Mouse (Mus musculus) heart, postnatal 0 days (tissue): ENCODE measurements at regions not wholly inside any gene's neighbourhood (a gene's known extent, or its start where the extent isn't known, plus 50 kb on each side); places are given as distances from the start of the nearest gene placed in this dataset.

Experiments
- ATAC-seq: fragments of 200-750 bp; cut with Nextera tagmentation; 2 replicates; pipeline ENCODE4 v1.8.0; 2017; ENCODE audit warnings: low read depth, moderate number of reproducible peaks, moderate library complexity; ENCODE audit not compliant: insufficient read depth
- DNase-seq: peaks from one replicate; pipeline ENCODE4 v3.0.0-alpha.2; 2016; ENCODE audit warnings: low spot score
- H3K27ac ChIP-seq: fragments of 300-500 bp; sonication (generic); 2 replicates; pipeline ENCODE4 v1.5.1; 2014; ENCODE audit warnings: low read depth, mild to moderate bottlenecking
- H3K27me3 ChIP-seq: fragments of 300-500 bp; sonication (generic); 2 replicates; pipeline ENCODE4 v1.6.1; 2014; ENCODE audit warnings: low read length, mixed read lengths; ENCODE audit not compliant: control insufficient read depth, insufficient read depth
- H3K36me3 ChIP-seq: fragments of 300-500 bp; sonication (generic); replicated peaks from 2 replicates; pipeline ENCODE4 v1.6.1; 2014; ENCODE audit warnings: low read length, mixed read lengths; ENCODE audit not compliant: control insufficient read depth, insufficient read depth
- H3K4me1 ChIP-seq: fragments of 300-500 bp; sonication (generic); 2 replicates; pipeline ENCODE4 v1.6.1; 2014; ENCODE audit warnings: antibody characterized with exemption; ENCODE audit not compliant: control insufficient read depth, insufficient read depth
- H3K4me2 ChIP-seq: fragments of 300-500 bp; sonication (generic); 2 replicates; pipeline ENCODE4 v1.6.1; 2014; ENCODE audit warnings: low read depth, mild to moderate bottlenecking, low read length, moderate library complexity
- H3K4me3 ChIP-seq: fragments of 300-500 bp; sonication (generic); 2 replicates; pipeline ENCODE4 v1.5.1; 2014; ENCODE audit warnings: low read depth, low read length
- H3K9ac ChIP-seq: fragments of 300-500 bp; sonication (generic); replicated peaks from 2 replicates; pipeline ENCODE4 v1.6.1; 2014; ENCODE audit warnings: low read depth, low read length, mixed read lengths
- H3K9me3 ChIP-seq: fragments of 300-500 bp; sonication (generic); replicated peaks from 2 replicates; pipeline ENCODE4 v1.6.1; 2016; ENCODE audit warnings: low read length; ENCODE audit not compliant: control insufficient read depth
- CTCF ChIP-seq: IDR thresholded peaks from 2 replicates; pipeline ENCODE4 v1.5.1; 2016; ENCODE audit warnings: antibody characterized with exemption, control low read depth, low read depth
- EP300 ChIP-seq: IDR thresholded peaks from 2 replicates; pipeline ENCODE4 v1.6.1; 2016; ENCODE audit warnings: antibody characterized with exemption, low read depth
- WGBS: fragments of 180-500 bp; shearing (Covaris S2); extraction: QIAGEN DNeasy Blood & Tissue Kit; methylation state at CpG from one replicate; pipeline ENCODE4 v1.1.7; 2014; 5-methylcytosine and 5-hydroxymethylcytosine counted together

- no peak overlapping the region for H3K4me2 ChIP-seq
Measured at GRCm38 (mm10) chr6:31011407-31012020, 52.6 kb upstream of the Klf14 start.

GRCm38 (mm10) chr6:31016566-31016965 is 57.7 kb upstream of the Klf14 start:
- Histone ChIP-seq H3K9ac (no peak overlapping the region), H3K4me1 (peaks cover 16% of the 10 kb centered on the region), H3K9me3 (no peaks in the 10 kb centered on the region), H3K4me3 (no peak overlapping the region), H3K27ac (no peak overlapping the region), H3K27me3 (no peaks in the 10 kb centered on the region), H3K4me2 (no peak overlapping the region), H3K36me3 (no peaks in the 10 kb centered on the region)
- no peak for TF ChIP-seq EP300
- TF ChIP-seq CTCF, result no peak
- ATAC-seq (no peak), DNase-seq (no peak)
- 37% methylated on average over 7 of the region's 7 CpGs for WGBS

More at GRCm38 (mm10) chr6:31011407-31012020, 52.6 kb upstream of the Klf14 start:
- DNase-seq, result peak; percentile 98
- Histone ChIP-seq H3K9me3 (no peaks in the 10 kb centered on the region), H3K4me1 (peaks cover 25% of the 10 kb centered on the region), H3K27ac (peak overlapping the region; percentile 84), H3K9ac (no peak overlapping the region), H3K36me3 (no peaks in the 10 kb centered on the region), H3K4me3 (no peak overlapping the region), H3K27me3 (no peaks in the 10 kb centered on the region)
- 7% methylated on average over 4 of the region's 4 CpGs for WGBS
- TF ChIP-seq EP300, result peak; percentile 98
- TF ChIP-seq CTCF, result no peak; the same call in 1 of the 2 replicates
- ATAC-seq, result peak; percentile 89

- Histone ChIP-seq H3K9ac (no peak overlapping the region), H3K36me3 (no peaks in the 10 kb centered on the region), H3K4me3 (no peak overlapping the region), H3K27ac (no peak overlapping the region), H3K4me2 (no peak overlapping the region), H3K4me1 (no peaks in the 10 kb centered on the region), H3K27me3 (no peaks in the 10 kb centered on the region), H3K9me3 (no peaks in the 10 kb centered on the region)
- ATAC-seq (no peak), DNase-seq (no peak)
- 86% methylated on average over 5 of the region's 5 CpGs for WGBS
- TF ChIP-seq CTCF (no peak), EP300 (no peak)
Measured at GRCm38 (mm10) chr6:31021776-31022175, 62.9 kb upstream of the Klf14 start.

- H3K9me3 ChIP-seq, result no peaks in the 10 kb centered on the region
- DNase-seq, result no peak
- no peaks in the 10 kb centered on the region for H3K4me1 ChIP-seq
- H3K9ac ChIP-seq, result no peak overlapping the region
- no peak for ATAC-seq
- H3K4me3 ChIP-seq, result no peak overlapping the region
- no peak overlapping the region for H3K27ac ChIP-seq
- H3K27me3 ChIP-seq, result no peaks in the 10 kb centered on the region
- H3K4me2 ChIP-seq, result no peak overlapping the region
- TF ChIP-seq EP300, result no peak
- TF ChIP-seq CTCF, result no peak
- 86% methylated on average over 9 of the region's 9 CpGs for WGBS
- no peaks in the 10 kb centered on the region for H3K36me3 ChIP-seq
Measured at GRCm38 (mm10) chr6:31029777-31030176, 70.9 kb upstream of the Klf14 start.

GRCm38 (mm10) chr6:31031022-31031421 is 72.1 kb upstream of the Klf14 start:
- WGBS, result 86% methylated on average over 7 of the region's 7 CpGs
- Histone ChIP-seq H3K4me2 (no peak overlapping the region), H3K4me1 (no peaks in the 10 kb centered on the region), H3K4me3 (no peak overlapping the region), H3K27ac (no peak overlapping the region), H3K9ac (no peak overlapping the region), H3K36me3 (no peaks in the 10 kb centered on the region), H3K9me3 (no peaks in the 10 kb centered on the region), H3K27me3 (no peaks in the 10 kb centered on the region)
- no peak for TF ChIP-seq EP300
- TF ChIP-seq CTCF, result no peak
- no peak for DNase-seq
- no peak for ATAC-seq

- Histone ChIP-seq H3K27me3 (no peaks in the 10 kb centered on the region), H3K9ac (no peak overlapping the region), H3K9me3 (no peaks in the 10 kb centered on the region), H3K4me3 (no peak overlapping the region), H3K4me2 (no peak overlapping the region), H3K4me1 (no peaks in the 10 kb centered on the region), H3K36me3 (no peaks in the 10 kb centered on the region), H3K27ac (no peak overlapping the region)
- DNase-seq, result no peak
- WGBS, result 78% methylated on average over 4 of the region's 4 CpGs
- TF ChIP-seq CTCF, result no peak
- TF ChIP-seq EP300, result no peak
- ATAC-seq, result no peak
Measured at GRCm38 (mm10) chr6:31032147-31032546, 73.3 kb upstream of the Klf14 start.
